Mouse (Mus musculus) cerebellum, adult 2 months (tissue): ENCODE measurements around the gene Acap1.

Experiments
- CTCF ChIP-seq: fragments of 200-500 bp; IDR thresholded peaks from 2 replicates; pipeline ENCODE4 v1.5.1; 2011; ENCODE audit warnings: low read depth, mild to moderate bottlenecking, control low read depth, low read length, moderate library complexity, borderline replicate concordance; ENCODE audit not compliant: insufficient read depth
- POLR2A ChIP-seq: fragments of 200-500 bp; IDR thresholded peaks from 2 replicates; pipeline ENCODE4 v1.6.1; 2011; ENCODE audit warnings: low read length, control low read depth, borderline replicate concordance; ENCODE audit not compliant: insufficient read depth

GRCm38 (mm10) chr11:69883066-69883465 is 12.3 kb downstream of the Acap1 start:
- TF ChIP-seq POLR2A (no peak), CTCF (peak; percentile 40; the same call in 1 of the 2 replicates)
